Mouse (Mus musculus) lung, adult 2 months (tissue): Measurements from ENCODE around the gene E330021D16Rik.

Experiments
- CTCF ChIP-seq: fragments of 200-500 bp; IDR thresholded peaks from 2 replicates; pipeline ENCODE4 v1.5.1; 2011; ENCODE audit warnings: mild to moderate bottlenecking, low read length, control low read depth; ENCODE audit not compliant: insufficient read depth
- POLR2A ChIP-seq: fragments of 200-500 bp; IDR thresholded peaks from 2 replicates; pipeline ENCODE4 v1.6.1; 2011; ENCODE audit warnings: low read depth, mild to moderate bottlenecking, control low read depth, low read length, borderline replicate concordance; ENCODE audit errors: extremely low read depth

DNA sequence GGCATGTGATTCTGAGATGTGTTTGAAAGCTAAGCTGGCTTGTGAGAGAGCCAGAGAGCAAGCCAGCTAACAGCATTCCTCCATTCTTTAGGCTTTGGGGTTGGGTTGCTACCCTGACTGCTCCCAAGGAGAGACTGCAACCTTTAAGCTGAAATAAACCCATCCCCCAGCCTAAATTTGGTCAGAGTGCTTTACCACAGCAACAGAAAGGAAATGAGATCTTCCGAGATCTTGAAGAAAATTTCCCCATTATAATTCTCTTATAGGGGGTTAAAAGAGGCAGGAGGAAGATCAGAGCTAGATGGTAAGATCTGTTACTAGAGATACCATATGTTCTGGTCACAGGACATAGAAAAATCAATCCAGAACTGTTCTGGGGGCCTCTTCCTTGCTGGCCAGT is 34.6 kb upstream of the E330021D16Rik start:
- no peak for TF ChIP-seq CTCF
- TF ChIP-seq POLR2A: no peak
